Mouse (Mus musculus): ENCODE data around the gene Elf4. TPM values are rescaled to one million over a fixed set of nuclear protein-coding genes. Genes with fewer than 3 reads are reported as not detected.

Elf4 gene
- polyA plus RNA-seq (2012; ENCODE audit: insufficient read depth, insufficient read length, low replicate concordance, missing spikeins), result not detected in 2 replicates

DNA sequence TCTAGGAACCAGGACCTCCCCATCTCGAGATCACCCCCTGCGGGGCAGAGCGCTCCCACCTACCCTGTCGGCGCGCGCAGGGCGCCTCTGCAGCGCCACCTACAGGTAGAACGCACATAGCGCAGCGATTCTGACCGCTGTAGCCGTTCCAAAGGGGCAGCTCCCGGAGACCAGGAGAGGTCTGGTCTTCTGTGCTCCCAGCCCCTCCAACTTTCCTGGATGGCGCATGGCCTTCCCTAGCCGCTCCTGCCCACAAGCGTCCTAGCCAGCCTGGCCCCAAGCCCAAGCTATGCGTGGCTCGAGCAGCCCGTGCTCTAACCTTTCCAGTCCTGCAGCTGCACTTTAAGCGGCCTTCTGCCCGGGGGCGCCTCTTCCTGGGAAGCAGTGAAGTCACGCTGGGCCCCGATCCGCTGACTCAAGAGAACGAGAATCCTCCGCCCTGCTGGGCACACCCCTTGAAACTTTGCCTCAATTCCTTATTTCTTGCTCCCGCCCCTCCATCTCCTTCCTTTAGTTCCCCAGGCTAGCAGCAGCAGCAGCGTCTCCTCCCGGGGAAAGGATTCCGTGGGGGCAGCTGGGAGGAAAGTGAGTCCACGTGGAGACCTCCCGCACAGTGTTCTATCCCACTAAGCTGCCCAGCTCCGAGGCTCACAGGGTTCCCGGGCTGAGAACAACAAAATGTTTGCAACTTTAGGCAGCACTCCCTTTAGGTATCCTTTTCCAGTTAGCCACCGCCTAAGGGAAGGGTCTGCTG lies at the start of gene Elf4:
TSS of gene Elf4 (minus strand) at position 379 of the 754 bp plus-strand sequence.
- Histone ChIP-seq H3K4me3 (ENCODE audit: insufficient read depth, low read depth, low read length) (peak within 1 kb of the TSS; percentile 58), H3K27ac (ENCODE audit: insufficient read depth, low read depth, low read length) (no peak within 1 kb of the TSS), H3K4me1 (ENCODE audit: control insufficient read depth, insufficient read depth, low read length) (peaks cover 10% of the 10 kb centered on the region)
- 14% methylated on average over 38 of the region's 38 CpGs for WGBS
- TF ChIP-seq CTCF (IDR thresholded peaks at IDR 0.05; ENCODE audit: insufficient read depth, low read depth, low read length) (peak; percentile 78; the same call in 1 of the 2 replicates), POLR2A (IDR thresholded peaks at IDR 0.05; ENCODE audit: insufficient read depth, low read depth, low read length) (no peak)

GRCm38 (mm10) chrX:48493763-48494162 lies 30.8 kb upstream of the Elf4 start:
- H3K27ac ChIP-seq (ENCODE audit: insufficient read depth, low read depth, low read length), result no peak overlapping the region
- no peak overlapping the region for H3K4me3 ChIP-seq (ENCODE audit: insufficient read depth, low read depth, low read length)
- TF ChIP-seq CTCF (IDR thresholded peaks at IDR 0.05; ENCODE audit: insufficient read depth, low read depth, low read length), result no peak
- no peaks in the 10 kb centered on the region for H3K4me1 ChIP-seq (ENCODE audit: control insufficient read depth, insufficient read depth, low read length)
- WGBS, result 91% methylated on average over 8 of the region's 8 CpGs

DNA sequence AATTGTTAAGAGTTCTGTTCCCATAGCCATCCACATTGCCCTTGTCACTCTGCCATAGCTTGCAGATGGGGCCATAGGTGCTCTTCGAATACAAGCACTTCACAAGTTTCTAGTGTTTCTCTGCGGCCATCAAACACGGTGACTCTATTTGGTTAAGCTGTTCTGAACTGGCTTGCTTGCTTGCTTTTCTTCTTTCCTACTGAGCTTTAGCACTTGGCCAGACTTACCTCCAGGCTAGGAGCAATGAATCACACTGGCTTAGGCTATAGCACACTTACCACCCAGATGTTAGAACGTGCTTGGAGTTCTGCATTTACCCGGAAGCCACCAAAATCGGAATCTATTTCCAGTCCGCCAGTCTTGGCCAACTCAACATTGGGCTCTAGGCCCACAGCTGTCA lies 18.8 kb upstream of the Elf4 start:
- H3K4me1 ChIP-seq (ENCODE audit: control insufficient read depth, insufficient read depth, low read length), result no peaks in the 10 kb centered on the region
- TF ChIP-seq CTCF (IDR thresholded peaks at IDR 0.05; ENCODE audit: insufficient read depth, low read depth, low read length) (no peak), POLR2A (IDR thresholded peaks at IDR 0.05; ENCODE audit: insufficient read depth, low read depth, low read length) (no peak)
- no peak overlapping the region for H3K4me3 ChIP-seq (ENCODE audit: insufficient read depth, low read depth, low read length)
- no peak overlapping the region for H3K27ac ChIP-seq (ENCODE audit: insufficient read depth, low read depth, low read length)
- WGBS, result 84% methylated on average over 7 of the region's 7 CpGs

DNA sequence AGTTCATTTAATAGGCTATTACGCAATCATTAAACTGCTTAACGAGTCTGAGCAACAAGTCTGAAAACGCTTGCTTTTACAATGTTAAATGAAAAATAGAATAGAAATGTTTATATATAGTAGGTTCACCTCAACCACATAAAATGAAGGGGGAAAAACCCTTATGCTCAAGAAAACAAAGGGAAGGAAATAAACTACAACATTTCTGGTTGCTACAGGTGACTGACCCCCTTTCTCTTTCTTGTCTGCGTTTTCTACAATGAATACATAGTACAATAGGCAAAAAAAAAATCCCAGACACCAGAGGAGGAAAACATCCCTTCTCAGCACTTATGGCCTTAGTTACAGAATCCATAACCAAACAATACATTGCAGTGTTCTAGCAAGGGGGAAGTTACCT lies 18.2 kb upstream of the Elf4 start:
- 56% methylated on average over 4 of the region's 4 CpGs for WGBS
- TF ChIP-seq CTCF (IDR thresholded peaks at IDR 0.05; ENCODE audit: insufficient read depth, low read depth, low read length), result no peak
- no peak overlapping the region for H3K4me3 ChIP-seq (ENCODE audit: insufficient read depth, low read depth, low read length)
- no peak overlapping the region for H3K27ac ChIP-seq (ENCODE audit: insufficient read depth, low read depth, low read length)
- no peaks in the 10 kb centered on the region for H3K4me1 ChIP-seq (ENCODE audit: control insufficient read depth, insufficient read depth, low read length)

DNA sequence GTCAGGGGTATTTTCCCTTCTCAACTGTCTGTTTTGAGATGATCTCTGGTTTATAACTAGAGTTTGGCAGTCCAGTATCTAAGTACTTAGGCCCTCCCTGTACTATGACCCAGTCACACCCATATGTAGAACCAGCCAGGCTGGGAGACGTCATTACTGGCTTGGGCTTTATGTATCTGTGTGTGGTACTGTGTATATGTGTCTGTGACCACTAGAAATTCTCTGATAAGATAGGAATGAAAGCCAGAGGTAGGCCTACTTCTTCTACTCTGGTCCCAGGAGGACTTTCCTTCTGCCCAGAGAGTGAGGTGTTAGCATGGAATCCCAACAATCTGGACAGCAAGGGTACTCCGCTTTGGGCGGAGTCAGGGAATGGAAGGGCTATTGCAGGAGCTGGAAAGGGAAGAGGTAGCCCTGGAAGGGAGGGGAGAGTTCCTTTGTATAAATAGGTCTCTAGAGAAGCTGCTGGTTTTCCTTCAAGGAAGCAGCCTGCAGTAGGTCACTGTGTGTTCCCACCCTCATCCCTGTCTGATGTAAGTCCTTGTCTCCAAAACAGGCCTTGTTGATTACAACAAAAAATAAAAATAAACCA lies 4.5 kb upstream of the Elf4 start:
- Histone ChIP-seq H3K4me1 (ENCODE audit: control insufficient read depth, insufficient read depth, low read length) (peaks cover 7% of the 10 kb centered on the region), H3K27ac (ENCODE audit: insufficient read depth, low read depth, low read length) (no peak overlapping the region), H3K4me3 (ENCODE audit: insufficient read depth, low read depth, low read length) (no peak overlapping the region)
- no peak for TF ChIP-seq POLR2A (IDR thresholded peaks at IDR 0.05; ENCODE audit: insufficient read depth, low read depth, low read length)
- TF ChIP-seq CTCF (IDR thresholded peaks at IDR 0.05; ENCODE audit: insufficient read depth, low read depth, low read length), result no peak
- 84% methylated on average over 3 of the region's 3 CpGs for WGBS

- Histone ChIP-seq H3K4me1 (ENCODE audit: control insufficient read depth, insufficient read depth, low read length) (peaks cover 10% of the 10 kb centered on the region), H3K4me3 (ENCODE audit: insufficient read depth, low read depth, low read length) (no peak overlapping the region), H3K27ac (ENCODE audit: insufficient read depth, low read depth, low read length) (no peak overlapping the region)
- 82% methylated on average over 2 of the region's 2 CpGs for WGBS
- TF ChIP-seq POLR2A (IDR thresholded peaks at IDR 0.05; ENCODE audit: insufficient read depth, low read depth, low read length) (no peak), CTCF (IDR thresholded peaks at IDR 0.05; ENCODE audit: insufficient read depth, low read depth, low read length) (no peak)
Measured at GRCm38 (mm10) chrX:48466174-48466573, 3.2 kb upstream of the Elf4 start.

DNA sequence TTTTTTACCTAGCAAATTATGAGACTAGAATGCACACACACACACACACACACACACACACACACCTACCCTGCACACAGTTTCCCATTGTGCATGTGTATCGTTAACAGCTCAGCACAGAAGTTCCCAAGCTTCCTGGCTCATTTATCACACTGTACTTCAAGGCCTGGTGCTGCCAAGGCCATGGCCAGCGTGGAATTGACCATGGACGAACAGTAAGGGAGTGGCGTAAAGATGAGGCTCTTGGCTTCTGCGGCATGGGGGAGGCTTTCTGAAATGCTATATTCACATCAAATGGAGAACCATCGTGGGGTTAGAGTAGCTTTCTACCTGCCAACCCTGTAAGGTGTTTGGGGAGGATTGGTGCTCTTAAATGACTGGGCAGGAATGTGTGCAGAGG lies 1.5 kb upstream of the Elf4 start:
- WGBS, result 97% methylated on average over 6 of the region's 6 CpGs
- TF ChIP-seq POLR2A (IDR thresholded peaks at IDR 0.05; ENCODE audit: insufficient read depth, low read depth, low read length) (no peak), CTCF (IDR thresholded peaks at IDR 0.05; ENCODE audit: insufficient read depth, low read depth, low read length) (no peak)
- H3K4me3 ChIP-seq (ENCODE audit: insufficient read depth, low read depth, low read length), result no peak overlapping the region
- H3K27ac ChIP-seq (ENCODE audit: insufficient read depth, low read depth, low read length), result no peak overlapping the region
- peaks cover 10% of the 10 kb centered on the region for H3K4me1 ChIP-seq (ENCODE audit: control insufficient read depth, insufficient read depth, low read length)

DNA sequence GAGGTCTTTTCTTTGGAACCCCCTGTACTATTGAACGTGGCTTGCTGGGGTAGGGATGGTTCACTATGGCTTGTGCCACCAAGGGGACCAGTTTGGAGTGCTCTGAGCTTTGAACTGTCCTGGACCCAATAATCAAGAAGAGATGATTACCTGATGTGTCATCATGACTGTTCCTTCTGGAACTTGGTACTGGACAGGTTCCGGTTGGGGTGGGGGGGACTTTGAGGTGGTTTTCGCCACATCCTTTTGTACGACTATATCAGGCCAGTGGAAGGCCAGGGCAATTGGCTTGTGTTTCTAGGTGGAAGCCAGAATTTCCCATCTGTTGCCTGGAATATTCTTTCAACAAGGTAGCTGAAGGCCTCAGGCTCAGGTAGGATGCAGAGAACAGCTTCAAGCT lies 704 bp upstream of the Elf4 start:
- Histone ChIP-seq H3K27ac (ENCODE audit: insufficient read depth, low read depth, low read length) (no peak overlapping the region), H3K4me1 (ENCODE audit: control insufficient read depth, insufficient read depth, low read length) (peaks cover 10% of the 10 kb centered on the region), H3K4me3 (ENCODE audit: insufficient read depth, low read depth, low read length) (no peak overlapping the region)
- WGBS, result 91% methylated on average over 4 of the region's 4 CpGs
- TF ChIP-seq CTCF (IDR thresholded peaks at IDR 0.05; ENCODE audit: insufficient read depth, low read depth, low read length) (no peak), POLR2A (IDR thresholded peaks at IDR 0.05; ENCODE audit: insufficient read depth, low read depth, low read length) (no peak)

GRCm38 (mm10) chrX:48462297-48462696 lies 635 bp downstream of the Elf4 start:
- 26% methylated on average over 4 of the region's 4 CpGs for WGBS
- TF ChIP-seq CTCF (IDR thresholded peaks at IDR 0.05; ENCODE audit: insufficient read depth, low read depth, low read length) (no peak), POLR2A (IDR thresholded peaks at IDR 0.05; ENCODE audit: insufficient read depth, low read depth, low read length) (no peak)
- peak overlapping the region; percentile 58 for H3K4me3 ChIP-seq (ENCODE audit: insufficient read depth, low read depth, low read length)
- no peak overlapping the region for H3K27ac ChIP-seq (ENCODE audit: insufficient read depth, low read depth, low read length)
- peaks cover 10% of the 10 kb centered on the region for H3K4me1 ChIP-seq (ENCODE audit: control insufficient read depth, insufficient read depth, low read length)

All from olfactory bulb, adult 2 months (tissue).